Mouse (Mus musculus) lung, postnatal 0 days (tissue): ENCODE results near the gene Gtdc1.

Experiments used
- CTCF ChIP-seq: IDR thresholded peaks from 2 replicates; pipeline ENCODE4 v1.5.1; 2016; ENCODE audit warnings: antibody characterized with exemption, mild to moderate bottlenecking
- EP300 ChIP-seq: IDR thresholded peaks from 2 replicates; pipeline ENCODE4 v1.6.1; 2016; ENCODE audit warnings: antibody characterized with exemption, mild to moderate bottlenecking, control low read depth

- TF ChIP-seq CTCF (no peak), EP300 (no peak)
Measured at GRCm38 (mm10) chr2:44804497-44804896, 123.0 kb downstream of the Gtdc1 start.
